Mouse (Mus musculus) natural killer cell, adult 2 months (primary cell): ENCODE measurements around the gene Fcho1.

Experiments used
- DNase-seq, 2 experiments: peaks; one replicate each; pipeline ENCODE4 v3.0.0; 2022; ENCODE audit warnings: low spot score in 2 of 2

The Fcho1 gene

GRCm38 (mm10) chr8:71660325-71661120 is 65.0 kb downstream of the Fcho1 start:
- peak; percentile 70 to 81 for DNase-seq

- DNase-seq = no peak
These were observed 65.8 kb downstream of the Fcho1 start for GRCm38 (mm10) chr8:71659751-71660150.

GRCm38 (mm10) chr8:71658515-71659049 is 66.9 kb downstream of the Fcho1 start:
- no peak for DNase-seq
